Mouse (Mus musculus): ENCODE data around the gene Stom. TPM values are rescaled to one million over a fixed set of nuclear protein-coding genes. Genes with fewer than 3 reads are reported as not detected.

The Stom gene
- polyA plus RNA-seq (2014; fragmentation: Nextera tagmentation; extraction: Ambion mirVana): 39.6 and 46.1 TPM in 2 replicates

GRCm38 (mm10) chr2:35336388-35337280 lies at the start of gene Stom:
Gene Stom, minus strand, starts transcription at chr2:35336976.
- Histone ChIP-seq H3K36me3 (ENCODE audit: control insufficient read depth, insufficient read depth, low read length) (no peaks in the 10 kb centered on the region), H3K4me1 (ENCODE audit: control insufficient read depth, insufficient read depth, low read length) (peaks cover 12% of the 10 kb centered on the region; the same call in 1 of the 2 replicates), H3K4me3 (ENCODE audit: low read depth, low read length) (peak within 1 kb of the TSS; percentile 89), H3K27me3 (ENCODE audit: control insufficient read depth, insufficient read depth, low read length) (no peaks in the 10 kb centered on the region), H3K27ac (ENCODE audit: low read depth, low read length) (peak within 1 kb of the TSS; percentile 93), H3K9me3 (replicated peaks; ENCODE audit: control insufficient read depth, low read length) (no peaks in the 10 kb centered on the region), H3K9ac (ENCODE audit: low read depth, low read length) (peak within 1 kb of the TSS; percentile 89), H3K4me2 (peak within 1 kb of the TSS; percentile 98)
- ATAC-seq (replicated peaks; ENCODE audit: insufficient number of reproducible peaks, low FRiP score, low TSS enrichment): peak; percentile 99
- WGBS (ENCODE audit: insufficient replicate concordance): 1% methylated on average over 45 of the region's 45 CpGs

- H3K9ac ChIP-seq (ENCODE audit: low read depth, low read length): no peak overlapping the region
- no peak overlapping the region for H3K4me3 ChIP-seq (ENCODE audit: low read depth, low read length)
- H3K9me3 ChIP-seq (replicated peaks; ENCODE audit: control insufficient read depth, low read length): no peaks in the 10 kb centered on the region
- WGBS (ENCODE audit: insufficient replicate concordance): 75% methylated on average over 9 of the region's 9 CpGs
- H3K36me3 ChIP-seq (ENCODE audit: control insufficient read depth, insufficient read depth, low read length): no peaks in the 10 kb centered on the region
- H3K4me2 ChIP-seq: no peak overlapping the region
- no peak for ATAC-seq (replicated peaks; ENCODE audit: insufficient number of reproducible peaks, low FRiP score, low TSS enrichment)
- H3K27me3 ChIP-seq (ENCODE audit: control insufficient read depth, insufficient read depth, low read length): no peaks in the 10 kb centered on the region
- H3K4me1 ChIP-seq (ENCODE audit: control insufficient read depth, insufficient read depth, low read length): peaks cover 2% of the 10 kb centered on the region; the same call in 1 of the 2 replicates
- H3K27ac ChIP-seq (ENCODE audit: low read depth, low read length): no peak overlapping the region
These were observed 48.7 kb upstream of the Stom start for GRCm38 (mm10) chr2:35385441-35385871.

- no peak overlapping the region for H3K4me3 ChIP-seq (ENCODE audit: low read depth, low read length)
- H3K4me1 ChIP-seq (ENCODE audit: control insufficient read depth, insufficient read depth, low read length): 0 out of 2 replicates have a peak, but pooled peaks cover 5% of the 10 kb centered on the region
- 66% methylated on average over 9 of the region's 9 CpGs for WGBS (ENCODE audit: insufficient replicate concordance)
- no peak overlapping the region for H3K27ac ChIP-seq (ENCODE audit: low read depth, low read length)
- no peak for ATAC-seq (replicated peaks; ENCODE audit: insufficient number of reproducible peaks, low FRiP score, low TSS enrichment)
- H3K27me3 ChIP-seq (ENCODE audit: control insufficient read depth, insufficient read depth, low read length): no peaks in the 10 kb centered on the region
- H3K9me3 ChIP-seq (replicated peaks; ENCODE audit: control insufficient read depth, low read length): no peaks in the 10 kb centered on the region
- no peaks in the 10 kb centered on the region for H3K36me3 ChIP-seq (ENCODE audit: control insufficient read depth, insufficient read depth, low read length)
- no peak overlapping the region for H3K9ac ChIP-seq (ENCODE audit: low read depth, low read length)
- no peak overlapping the region for H3K4me2 ChIP-seq
These were observed 42.5 kb upstream of the Stom start for GRCm38 (mm10) chr2:35379306-35379705.

- no peak for ATAC-seq (replicated peaks; ENCODE audit: insufficient number of reproducible peaks, low FRiP score, low TSS enrichment)
- H3K27ac ChIP-seq (ENCODE audit: low read depth, low read length): no peak overlapping the region
- H3K9me3 ChIP-seq (replicated peaks; ENCODE audit: control insufficient read depth, low read length): no peaks in the 10 kb centered on the region
- H3K27me3 ChIP-seq (ENCODE audit: control insufficient read depth, insufficient read depth, low read length): no peaks in the 10 kb centered on the region
- no peak overlapping the region for H3K4me3 ChIP-seq (ENCODE audit: low read depth, low read length)
- WGBS (ENCODE audit: insufficient replicate concordance): 19% methylated on average over 6 of the region's 6 CpGs
- no peak overlapping the region for H3K9ac ChIP-seq (ENCODE audit: low read depth, low read length)
- H3K4me1 ChIP-seq (ENCODE audit: control insufficient read depth, insufficient read depth, low read length): 0 out of 2 replicates have a peak, but pooled peaks cover 5% of the 10 kb centered on the region
- no peak overlapping the region for H3K4me2 ChIP-seq
- H3K36me3 ChIP-seq (ENCODE audit: control insufficient read depth, insufficient read depth, low read length): no peaks in the 10 kb centered on the region
These were observed 40.8 kb upstream of the Stom start for GRCm38 (mm10) chr2:35377600-35377999.

- no peak for ATAC-seq (replicated peaks; ENCODE audit: insufficient number of reproducible peaks, low FRiP score, low TSS enrichment)
- 19% methylated on average over 3 of the region's 3 CpGs for WGBS (ENCODE audit: insufficient replicate concordance)
- no peak overlapping the region for H3K9ac ChIP-seq (ENCODE audit: low read depth, low read length)
- H3K9me3 ChIP-seq (replicated peaks; ENCODE audit: control insufficient read depth, low read length): no peaks in the 10 kb centered on the region
- no peak overlapping the region for H3K4me2 ChIP-seq
- no peak overlapping the region for H3K27ac ChIP-seq (ENCODE audit: low read depth, low read length)
- 0 out of 2 replicates have a peak, but pooled peaks cover 5% of the 10 kb centered on the region for H3K4me1 ChIP-seq (ENCODE audit: control insufficient read depth, insufficient read depth, low read length)
- no peak overlapping the region for H3K4me3 ChIP-seq (ENCODE audit: low read depth, low read length)
- H3K36me3 ChIP-seq (ENCODE audit: control insufficient read depth, insufficient read depth, low read length): no peaks in the 10 kb centered on the region
- H3K27me3 ChIP-seq (ENCODE audit: control insufficient read depth, insufficient read depth, low read length): no peaks in the 10 kb centered on the region
These were observed 36.2 kb upstream of the Stom start for GRCm38 (mm10) chr2:35373003-35373402.

- ATAC-seq (replicated peaks; ENCODE audit: insufficient number of reproducible peaks, low FRiP score, low TSS enrichment): no peak
- H3K36me3 ChIP-seq (ENCODE audit: control insufficient read depth, insufficient read depth, low read length): no peaks in the 10 kb centered on the region
These were observed 33.9 kb upstream of the Stom start for GRCm38 (mm10) chr2:35370686-35371085.

GRCm38 (mm10) chr2:35367629-35368028 lies 30.9 kb upstream of the Stom start, which contains the start of gene 4930568D16Rik:
Gene 4930568D16Rik, minus strand, starts transcription at chr2:35367729.
- 49% methylated on average over 2 of the region's 2 CpGs for WGBS (ENCODE audit: insufficient replicate concordance)
- no peak within 1 kb of the TSS for H3K9ac ChIP-seq (ENCODE audit: low read depth, low read length)
- no peak for ATAC-seq (replicated peaks; ENCODE audit: insufficient number of reproducible peaks, low FRiP score, low TSS enrichment)
- H3K4me2 ChIP-seq: no peak within 1 kb of the TSS
- no peak within 1 kb of the TSS for H3K27ac ChIP-seq (ENCODE audit: low read depth, low read length)
- no peaks in the 10 kb centered on the region for H3K36me3 ChIP-seq (ENCODE audit: control insufficient read depth, insufficient read depth, low read length)
- no peaks in the 10 kb centered on the region for H3K4me1 ChIP-seq (ENCODE audit: control insufficient read depth, insufficient read depth, low read length)
- no peak within 1 kb of the TSS for H3K4me3 ChIP-seq (ENCODE audit: low read depth, low read length)
- no peaks in the 10 kb centered on the region for H3K27me3 ChIP-seq (ENCODE audit: control insufficient read depth, insufficient read depth, low read length)
- H3K9me3 ChIP-seq (replicated peaks; ENCODE audit: control insufficient read depth, low read length): no peaks in the 10 kb centered on the region

More at GRCm38 (mm10) chr2:35370686-35371085, 33.9 kb upstream of the Stom start:
- H3K4me3 ChIP-seq (ENCODE audit: low read depth, low read length): no peak overlapping the region
- H3K9ac ChIP-seq (ENCODE audit: low read depth, low read length): no peak overlapping the region
- H3K4me1 ChIP-seq (ENCODE audit: control insufficient read depth, insufficient read depth, low read length): no peaks in the 10 kb centered on the region
- H3K27ac ChIP-seq (ENCODE audit: low read depth, low read length): no peak overlapping the region
- no peaks in the 10 kb centered on the region for H3K9me3 ChIP-seq (replicated peaks; ENCODE audit: control insufficient read depth, low read length)
- H3K4me2 ChIP-seq: no peak overlapping the region
- no peaks in the 10 kb centered on the region for H3K27me3 ChIP-seq (ENCODE audit: control insufficient read depth, insufficient read depth, low read length)

GRCm38 (mm10) chr2:35349184-35349583 lies 12.4 kb upstream of the Stom start:
- WGBS (ENCODE audit: insufficient replicate concordance): 47% methylated on average over 5 of the region's 5 CpGs
- H3K36me3 ChIP-seq (ENCODE audit: control insufficient read depth, insufficient read depth, low read length): no peaks in the 10 kb centered on the region
- no peak overlapping the region for H3K4me3 ChIP-seq (ENCODE audit: low read depth, low read length)
- ATAC-seq (replicated peaks; ENCODE audit: insufficient number of reproducible peaks, low FRiP score, low TSS enrichment): no peak
- H3K27me3 ChIP-seq (ENCODE audit: control insufficient read depth, insufficient read depth, low read length): no peaks in the 10 kb centered on the region
- H3K9ac ChIP-seq (ENCODE audit: low read depth, low read length): no peak overlapping the region
- H3K4me2 ChIP-seq: no peak overlapping the region
- no peaks in the 10 kb centered on the region for H3K4me1 ChIP-seq (ENCODE audit: control insufficient read depth, insufficient read depth, low read length)
- H3K27ac ChIP-seq (ENCODE audit: low read depth, low read length): no peak overlapping the region
- H3K9me3 ChIP-seq (replicated peaks; ENCODE audit: control insufficient read depth, low read length): no peaks in the 10 kb centered on the region
